Mouse (Mus musculus): ENCODE data around the gene Fgf13. TPM values are rescaled to one million over a fixed set of nuclear protein-coding genes. Genes with fewer than 3 reads are reported as not detected.

Gene Fgf13
- total and polyA plus RNA-seq, 3 experiments, result not detected

DNA sequence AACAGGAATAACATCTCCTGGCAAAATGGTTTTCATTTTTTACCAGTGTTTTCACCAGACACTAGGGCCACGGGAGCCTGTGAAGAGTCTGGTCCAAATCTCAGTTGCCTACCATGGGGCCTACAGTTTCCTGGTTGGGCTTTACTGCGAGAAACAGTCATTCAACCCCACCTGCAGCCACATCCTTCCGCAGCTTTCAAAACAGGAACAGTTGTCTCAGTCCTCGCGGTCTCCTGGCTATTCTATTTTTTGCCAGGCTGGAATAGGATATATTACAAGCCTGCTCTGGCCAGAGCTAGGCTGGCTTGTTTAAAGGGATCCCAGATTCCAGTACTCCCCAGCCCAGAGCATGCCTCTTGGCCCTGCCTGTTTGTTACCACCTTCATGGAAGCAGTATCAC is 21.2 kb upstream of the Fgf13 start:
- no peak overlapping the region for H3K9ac ChIP-seq (ENCODE audit: insufficient read depth, low read depth)
- no peak overlapping the region for H3K27ac ChIP-seq (ENCODE audit: insufficient read depth, low read depth)
- TF ChIP-seq ZMIZ1 (IDR thresholded peaks at IDR 0.05; ENCODE audit: low read depth, low read length) (no peak), MAX (IDR thresholded peaks at IDR 0.05; ENCODE audit: low read length) (no peak), IRF4 (IDR thresholded peaks at IDR 0.05; ENCODE audit: low read depth, low read length) (no peak)
- in situ Hi-C loops (cut with MboI; ENCODE audit: low pct_ligation_motif_present, low pct_unique_long_range_greater_than_20kb, low sequenced_read_pairs) (no loop called here), dilution Hi-C loops (cut with MboI; ENCODE audit: extremely low pct_ligation_motif_present, extremely low pct_unique_long_range_greater_than_20kb, low sequenced_read_pairs) (no loop called here)
- no peaks in the 10 kb centered on the region for H3K9me3 ChIP-seq (replicated peaks; ENCODE audit: low read length)
- H3K4me3 ChIP-seq (replicated peaks in 1 of 3; ENCODE audit: low read depth in 2 of 3, low read length in 2 of 3, poor library complexity in 1 of 3), result no peak overlapping the region
- H3K4me1 ChIP-seq (ENCODE audit: control insufficient read depth in 1 of 2, insufficient read depth in 2 of 2), result no peaks in the 10 kb centered on the region
- no peaks in the 10 kb centered on the region for H3K36me3 ChIP-seq (replicated peaks in 1 of 2; ENCODE audit: control insufficient read depth in 1 of 2, insufficient read depth in 1 of 2, low read length in 1 of 2)
- no peak for DNase-seq (ENCODE audit: extremely low read depth)
- no peak overlapping the region for H3K4me2 ChIP-seq (ENCODE audit: insufficient read depth, low read depth, poor library complexity, severe bottlenecking)
- no peaks in the 10 kb centered on the region for H3K27me3 ChIP-seq (replicated peaks)
- H3K79me2 ChIP-seq (replicated peaks; ENCODE audit: control insufficient read depth, extremely low read depth, insufficient read depth, poor library complexity, severe bottlenecking), result no peaks in the 10 kb centered on the region

DNA sequence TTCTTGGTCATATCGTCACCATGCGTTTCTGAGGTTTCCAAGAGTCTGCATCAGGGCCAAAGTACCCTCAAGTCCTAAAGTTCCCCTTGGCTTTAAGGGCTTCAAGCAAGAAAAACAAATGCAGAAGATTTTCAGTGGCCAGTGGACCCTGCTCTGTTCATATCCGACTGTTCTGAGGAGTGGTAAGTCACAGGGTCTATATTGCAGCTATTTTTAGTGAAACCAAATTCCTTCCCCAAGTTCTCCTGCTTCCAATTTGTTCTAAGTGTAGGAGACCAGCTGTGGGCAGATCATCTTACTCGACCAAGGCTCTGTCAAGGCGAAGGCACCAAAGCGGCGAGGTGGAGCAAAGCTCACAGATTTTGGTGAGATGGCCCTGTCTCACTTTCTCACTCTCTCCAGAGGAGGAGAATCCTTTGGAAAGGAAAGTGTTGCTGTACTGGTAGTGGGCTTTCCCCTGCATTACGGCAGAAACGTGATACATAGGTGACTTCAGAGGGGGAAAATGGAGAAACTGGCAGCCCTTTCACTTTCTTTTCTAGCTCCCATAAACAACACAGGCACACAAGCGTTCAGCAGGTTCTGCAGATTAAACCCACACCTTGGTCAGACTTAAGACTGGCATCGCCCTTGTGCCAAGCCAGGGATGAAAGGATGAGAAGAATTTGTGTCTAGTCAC is 17.8 kb upstream of the Fgf13 start:
- no peak for TF ChIP-seq ZC3H11A (IDR thresholded peaks at IDR 0.05; ENCODE audit: low read depth, low read length)
- TF ChIP-seq CHD2 (IDR thresholded peaks at IDR 0.05; ENCODE audit: low read length), result no peak
- no peak for TF ChIP-seq ETS1 (conservative IDR thresholded peaks at IDR 0.05; ENCODE audit: low read depth, low read length)
- TF ChIP-seq JUND (conservative IDR thresholded peaks at IDR 0.05; ENCODE audit: low read depth, low read length), result no peak
- no peak for TF ChIP-seq ZNF384 (IDR thresholded peaks at IDR 0.05; ENCODE audit: low read depth, low read length)
- TF ChIP-seq POLR2A (IDR thresholded peaks at IDR 0.05; ENCODE audit: low read depth, low read length), result no peak
- no peak for TF ChIP-seq USF1 (IDR thresholded peaks at IDR 0.05; ENCODE audit: low read depth, low read length)
- TF ChIP-seq NELFE (IDR thresholded peaks at IDR 0.05; ENCODE audit: low read depth, low read length), result no peak
- no peak for TF ChIP-seq RCOR1 (conservative IDR thresholded peaks at IDR 0.05; ENCODE audit: low read depth, low read length)
- TF ChIP-seq EP300 (IDR thresholded peaks at IDR 0.05; ENCODE audit: low read length), result no peak
- TF ChIP-seq MAZ (IDR thresholded peaks at IDR 0.05; ENCODE audit: low read depth, low read length), result no peak
- no peak for TF ChIP-seq IRF4 (IDR thresholded peaks at IDR 0.05; ENCODE audit: low read depth, low read length)
- TF ChIP-seq PAX5 (IDR thresholded peaks at IDR 0.05; ENCODE audit: low read length), result no peak
- TF ChIP-seq TBP (conservative IDR thresholded peaks at IDR 0.05; ENCODE audit: low read depth, low read length), result no peak
- no peak for TF ChIP-seq ZMIZ1 (IDR thresholded peaks at IDR 0.05; ENCODE audit: low read depth, low read length)
- no peak for TF ChIP-seq ZKSCAN1 (IDR thresholded peaks at IDR 0.05; ENCODE audit: borderline replicate concordance, low read depth, low read length)
- TF ChIP-seq SIN3A (IDR thresholded peaks at IDR 0.05; ENCODE audit: low read length), result no peak
- no peak for TF ChIP-seq RAD21 (IDR thresholded peaks at IDR 0.05; ENCODE audit: low read depth, low read length)
- no peak for TF ChIP-seq MYC (IDR thresholded peaks at IDR 0.05; ENCODE audit: low read depth, low read length)
- H3K27ac ChIP-seq (ENCODE audit: insufficient read depth, low read depth), result no peak overlapping the region
- no peaks in the 10 kb centered on the region for H3K27me3 ChIP-seq (replicated peaks)
- dilution Hi-C loops (cut with MboI; ENCODE audit: extremely low pct_ligation_motif_present, extremely low pct_unique_long_range_greater_than_20kb, low sequenced_read_pairs), result no loop called here
- H3K4me3 ChIP-seq (replicated peaks in 1 of 3; ENCODE audit: low read depth in 2 of 3, low read length in 2 of 3, poor library complexity in 1 of 3), result no peak overlapping the region
- in situ Hi-C loops (cut with MboI; ENCODE audit: low pct_ligation_motif_present, low pct_unique_long_range_greater_than_20kb, low sequenced_read_pairs), result no loop called here
- no peaks in the 10 kb centered on the region for H3K36me3 ChIP-seq (replicated peaks in 1 of 2; ENCODE audit: control insufficient read depth in 1 of 2, insufficient read depth in 1 of 2, low read length in 1 of 2)
- no peaks in the 10 kb centered on the region for H3K9me3 ChIP-seq (replicated peaks; ENCODE audit: low read length)
- H3K79me2 ChIP-seq (replicated peaks; ENCODE audit: control insufficient read depth, extremely low read depth, insufficient read depth, poor library complexity, severe bottlenecking), result no peaks in the 10 kb centered on the region
- H3K4me2 ChIP-seq (ENCODE audit: insufficient read depth, low read depth, poor library complexity, severe bottlenecking), result no peak overlapping the region
- H3K9ac ChIP-seq (ENCODE audit: insufficient read depth, low read depth), result no peak overlapping the region
- no peak for DNase-seq (ENCODE audit: extremely low read depth)
- H3K4me1 ChIP-seq (ENCODE audit: control insufficient read depth in 1 of 2, insufficient read depth in 2 of 2), result no peaks in the 10 kb centered on the region
